Mouse (Mus musculus): ENCODE measurements at regions not wholly inside any gene's neighbourhood (a gene's known extent, or its start where the extent isn't known, plus 50 kb on each side); places are given as distances from the start of the nearest gene placed in this dataset.

GRCm38 (mm10) chr14:98387871-98388270, 218.3 kb upstream of the Dach1 start:
- TF ChIP-seq NANOG (IDR thresholded peaks at IDR 0.05; ENCODE audit: borderline replicate concordance, low read length) (no peak), CTCF (conservative IDR thresholded peaks at IDR 0.05; ENCODE audit: low read length) (no peak), POU5F1 (IDR thresholded peaks at IDR 0.05; ENCODE audit: borderline replicate concordance, low read length) (no peak)
